Mouse (Mus musculus) testis, adult 2 months (tissue): ENCODE measurements at regions not wholly inside any gene's neighbourhood (a gene's known extent, or its start where the extent isn't known, plus 50 kb on each side); places are given as distances from the start of the nearest gene placed in this dataset.

Experiments used
- CTCF ChIP-seq: fragments of 200-500 bp; IDR thresholded peaks from 2 replicates; pipeline ENCODE4 v1.5.1; 2012; ENCODE audit warnings: low read depth, mild to moderate bottlenecking, inconsistent platforms, low read length, moderate library complexity; ENCODE audit not compliant: control insufficient read depth, insufficient read depth, insufficient replicate concordance
- POLR2A ChIP-seq: fragments of 200-500 bp; IDR thresholded peaks from 2 replicates; pipeline ENCODE4 v1.6.1; 2012; ENCODE audit warnings: low read depth, mild to moderate bottlenecking, inconsistent platforms, low read length, moderate library complexity; ENCODE audit not compliant: control insufficient read depth

DNA sequence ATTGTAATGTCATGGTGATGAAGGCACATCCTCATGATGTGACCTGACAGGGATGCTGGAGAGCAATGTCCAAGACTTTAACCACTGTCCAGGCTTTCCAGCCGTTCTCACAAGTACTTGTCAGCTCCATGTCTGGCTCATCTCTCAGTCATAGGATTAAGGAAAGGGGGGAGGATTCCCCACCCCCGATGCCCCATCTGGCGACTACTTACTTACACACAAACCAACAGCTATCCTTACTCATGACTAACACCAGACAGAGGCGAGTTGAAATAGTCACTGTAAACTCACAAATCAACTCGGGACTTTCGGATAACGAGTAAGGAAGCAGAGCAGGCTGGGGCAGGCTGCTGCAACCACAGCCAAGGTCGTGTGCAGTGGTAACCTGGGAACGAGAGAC is 149.5 kb upstream of the Irf2bp2 start:
- TF ChIP-seq CTCF (no peak), POLR2A (no peak)
